Mouse (Mus musculus): Measurements from ENCODE around the gene Fndc8.

Gene Fndc8

DNA sequence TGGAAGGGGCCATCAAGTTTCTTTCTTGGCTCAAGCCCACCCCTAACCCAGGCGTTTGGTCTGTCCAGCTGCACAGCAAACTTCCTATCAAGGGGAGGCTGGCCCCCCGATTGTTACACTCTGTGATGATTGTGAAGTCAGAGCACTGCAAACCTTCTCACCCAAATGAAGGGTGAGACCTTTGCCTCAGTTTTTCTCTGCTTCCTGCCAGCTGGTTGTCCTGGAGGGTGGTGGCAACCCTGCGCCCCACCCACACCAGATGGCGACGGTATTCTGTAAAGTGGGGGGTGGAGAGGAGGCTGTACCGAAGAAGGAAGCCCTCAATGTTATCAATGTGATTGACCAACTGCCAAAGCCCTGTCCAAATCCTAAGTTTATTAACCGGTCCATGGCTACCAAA is at the start of gene Fndc8:
TSS of gene Fndc8 (plus strand) at position 189 of the 400 bp plus-strand sequence.
- no peak for DNase-seq

DNA sequence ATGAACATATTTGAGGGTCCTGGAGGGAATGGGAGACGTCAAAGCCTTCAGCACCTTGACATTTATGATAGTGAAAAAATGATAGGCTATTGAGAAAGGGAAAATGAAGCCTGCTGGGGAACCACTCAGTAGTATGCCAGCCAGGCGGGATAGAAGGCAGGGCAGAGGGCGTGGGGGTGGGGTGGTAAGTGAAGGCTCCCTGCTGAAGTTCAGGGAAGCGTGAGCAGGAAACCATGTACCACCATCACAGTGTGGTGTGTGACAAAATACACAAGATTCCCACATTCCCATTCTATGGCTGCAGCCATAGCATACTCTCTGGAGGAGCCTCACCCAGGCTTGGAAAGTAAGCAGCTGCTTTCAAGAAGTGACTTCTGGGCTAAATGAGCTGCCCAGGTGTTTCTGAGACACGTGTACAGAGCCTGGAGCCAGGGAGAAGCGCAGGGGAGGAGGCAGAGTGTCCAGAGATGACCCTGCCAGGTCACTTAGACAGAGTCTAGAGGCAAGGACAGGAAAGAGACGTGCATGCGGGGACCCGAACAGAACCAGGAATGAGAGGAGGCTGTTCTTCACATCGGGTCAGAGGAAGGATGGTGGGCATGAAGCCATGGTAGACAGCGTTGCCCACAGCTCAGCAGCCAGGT is 47.0 kb upstream of the Fndc8 start:
- DNase-seq: peak in 1 of 2 experiments; percentile 53

GRCm38 (mm10) chr11:82845415-82846078 is 46.4 kb upstream of the Fndc8 start:
- peak; percentile 56 to 76 for DNase-seq

DNA sequence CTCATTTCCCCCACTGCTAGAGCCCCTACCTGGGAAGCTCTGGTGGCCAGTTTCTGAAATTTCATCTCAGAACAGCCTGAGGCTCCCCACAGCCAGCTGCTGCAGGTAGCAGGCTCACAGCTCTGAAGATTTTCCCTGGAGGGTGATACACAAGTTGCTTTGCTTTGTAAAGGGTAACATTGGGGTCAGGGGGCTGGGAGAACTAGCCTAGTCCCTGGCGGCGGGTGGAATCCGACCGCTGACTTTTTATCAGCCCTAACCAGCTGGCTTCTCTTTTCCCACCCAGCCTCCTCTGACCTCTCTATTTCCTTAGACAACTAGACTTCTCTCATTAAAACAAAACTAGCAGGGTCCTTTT is 45.9 kb upstream of the Fndc8 start:
- no peak for DNase-seq

DNA sequence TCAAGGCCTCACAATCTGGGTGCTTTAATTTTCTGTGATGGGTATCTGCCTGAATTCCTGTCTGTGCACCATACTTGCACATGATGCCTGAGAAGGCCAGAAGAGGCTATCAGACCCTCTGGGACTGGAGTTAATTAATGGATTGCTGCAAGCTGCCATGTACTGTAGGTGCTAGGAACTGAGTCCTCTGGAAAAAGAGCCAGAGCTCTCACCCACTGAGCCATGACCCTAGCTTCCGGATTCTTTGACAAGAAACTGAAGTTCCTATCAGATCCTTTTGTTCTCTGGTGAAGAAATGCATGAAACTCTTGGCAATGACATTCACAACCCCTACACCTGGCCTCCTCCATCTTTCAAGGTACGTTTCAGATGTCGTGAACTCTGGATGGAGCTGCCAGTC is 45.0 kb upstream of the Fndc8 start:
- no peak for DNase-seq

- no peak for DNase-seq
Measured at GRCm38 (mm10) chr11:82847571-82848000, 44.3 kb upstream of the Fndc8 start.

GRCm38 (mm10) chr11:82850259-82850658 is 41.7 kb upstream of the Fndc8 start:
- DNase-seq: no peak

DNA sequence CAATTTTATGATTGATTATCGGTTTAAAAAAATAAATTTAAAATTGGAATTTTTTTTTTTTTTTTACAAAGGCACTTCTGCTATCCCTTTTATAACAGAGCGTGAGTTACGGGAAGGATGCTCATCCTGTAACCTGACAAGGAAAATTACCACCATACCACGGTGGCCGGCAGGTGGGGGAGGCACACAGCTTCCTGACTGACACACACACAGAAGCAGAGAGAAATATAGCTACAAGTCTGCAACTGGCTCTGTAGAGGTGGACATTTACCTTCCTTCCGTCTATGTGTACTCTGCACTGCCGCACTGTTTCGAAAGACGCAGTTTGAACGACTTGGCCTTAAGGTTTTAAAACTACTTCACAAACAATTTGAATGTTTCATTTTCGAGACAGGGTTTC is 39.8 kb upstream of the Fndc8 start:
- no peak for DNase-seq

GRCm38 (mm10) chr11:82852540-82852939 is 39.4 kb upstream of the Fndc8 start:
- no peak for DNase-seq

DNA sequence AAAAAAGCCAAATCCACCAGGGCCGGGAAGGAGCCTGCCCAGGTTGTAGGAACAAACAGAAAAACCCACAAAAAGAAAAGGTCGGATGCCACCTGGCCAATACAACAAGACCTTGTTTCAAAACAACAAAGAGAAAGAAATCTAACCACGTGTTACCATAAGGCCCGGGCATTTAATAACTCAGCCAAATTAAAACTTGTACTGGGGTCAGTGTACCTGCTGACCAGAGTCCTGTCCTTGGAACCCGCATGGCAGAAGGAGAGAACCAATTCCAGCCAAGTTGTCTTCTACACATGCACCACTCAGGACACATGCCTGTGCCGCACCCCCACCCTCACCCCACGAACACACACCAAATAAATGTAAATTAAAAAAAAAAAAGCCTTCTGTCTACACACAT is 39.0 kb upstream of the Fndc8 start:
- DNase-seq: peak in 1 of 2 experiments; percentile 60

DNA sequence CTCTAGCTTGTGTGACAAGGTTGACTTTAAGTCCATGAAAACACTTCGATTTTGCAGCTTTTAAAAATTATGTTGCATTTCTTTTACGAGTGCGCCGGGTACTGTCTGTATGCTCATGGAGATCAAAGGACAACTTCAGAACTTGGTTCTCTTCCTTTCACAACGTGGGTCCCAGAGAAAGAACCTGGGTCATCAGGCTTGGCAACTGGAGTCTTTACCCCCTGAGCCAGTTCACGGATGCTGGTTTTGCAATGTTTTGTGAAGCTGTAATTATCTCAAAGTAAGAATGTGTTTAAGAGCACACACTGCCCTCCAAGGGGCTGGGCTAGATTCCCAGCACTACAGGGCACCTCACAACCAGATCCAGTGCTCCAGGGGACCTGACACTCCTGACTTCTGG is 37.8 kb upstream of the Fndc8 start:
- DNase-seq: no peak

- DNase-seq: no peak
Measured at GRCm38 (mm10) chr11:82855327-82855973, 36.5 kb upstream of the Fndc8 start.

GRCm38 (mm10) chr11:82856032-82856431 is 35.9 kb upstream of the Fndc8 start:
- peak in 1 of 2 experiments; percentile 51 for DNase-seq

- peak in 1 of 2 experiments; percentile 32 for DNase-seq
Measured at GRCm38 (mm10) chr11:82857307-82857848, 34.5 kb upstream of the Fndc8 start.

DNA sequence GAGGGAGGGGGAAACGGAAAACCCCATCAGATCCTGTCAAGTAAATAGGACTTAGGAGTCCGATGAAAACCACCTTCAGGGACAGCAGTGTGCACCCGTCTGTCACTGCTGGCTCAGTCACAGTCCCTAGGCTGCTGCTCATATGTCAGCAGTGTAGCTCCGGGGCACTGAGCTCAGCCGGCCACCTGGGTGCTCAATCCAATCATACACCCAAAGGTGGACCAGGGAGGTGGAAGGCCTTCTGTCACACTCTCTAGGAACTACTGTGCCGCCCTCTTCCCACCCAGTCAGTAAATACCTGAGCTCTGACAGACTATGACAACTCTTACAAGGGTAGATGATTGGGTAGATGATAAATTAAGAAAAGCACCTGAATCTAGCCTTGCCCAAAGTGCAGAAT is 31.2 kb upstream of the Fndc8 start:
- no peak for DNase-seq

- DNase-seq: peak; percentile 56 to 68
Measured at GRCm38 (mm10) chr11:82861558-82861957, 30.4 kb upstream of the Fndc8 start.

DNA sequence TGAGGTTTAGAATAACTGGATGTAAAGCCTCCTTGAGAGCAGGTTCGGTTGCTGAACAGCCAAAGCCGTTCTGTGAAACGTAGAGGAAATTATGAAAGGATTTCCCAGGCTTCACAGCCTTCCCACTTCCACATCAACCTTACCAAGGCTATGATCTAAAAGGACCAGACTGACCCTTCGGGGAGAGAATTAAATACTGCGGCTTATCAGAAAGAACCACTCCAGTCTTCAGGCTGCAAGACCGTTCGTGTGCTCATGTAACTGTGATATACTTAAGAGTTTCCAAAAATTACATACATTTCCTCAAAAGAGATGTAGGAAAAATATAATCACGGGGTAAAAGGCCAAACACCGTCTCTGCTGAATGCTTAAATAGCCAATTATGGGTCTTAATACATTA is 29.3 kb upstream of the Fndc8 start:
- no peak for DNase-seq

DNA sequence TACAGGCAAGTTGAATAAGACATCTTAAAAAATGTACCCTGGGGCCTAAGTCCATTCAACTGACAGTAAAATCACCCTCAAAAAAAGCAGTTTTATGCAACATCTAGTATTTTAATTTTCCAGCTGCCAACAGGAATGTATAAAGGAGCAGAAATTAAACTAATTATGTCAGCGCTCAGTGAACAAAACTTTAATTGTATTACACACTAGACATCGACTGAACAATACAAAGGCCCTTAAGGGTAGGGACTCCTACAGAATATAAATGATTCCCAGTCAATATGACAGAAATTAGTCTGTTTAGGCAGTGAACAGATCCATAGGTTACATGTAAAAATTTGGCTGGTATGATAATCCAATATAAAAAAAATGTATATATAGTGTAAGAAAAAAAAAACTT is 28.9 kb upstream of the Fndc8 start:
- DNase-seq: no peak

GRCm38 (mm10) chr11:82863488-82863931 is 28.4 kb upstream of the Fndc8 start:
- DNase-seq: no peak

DNA sequence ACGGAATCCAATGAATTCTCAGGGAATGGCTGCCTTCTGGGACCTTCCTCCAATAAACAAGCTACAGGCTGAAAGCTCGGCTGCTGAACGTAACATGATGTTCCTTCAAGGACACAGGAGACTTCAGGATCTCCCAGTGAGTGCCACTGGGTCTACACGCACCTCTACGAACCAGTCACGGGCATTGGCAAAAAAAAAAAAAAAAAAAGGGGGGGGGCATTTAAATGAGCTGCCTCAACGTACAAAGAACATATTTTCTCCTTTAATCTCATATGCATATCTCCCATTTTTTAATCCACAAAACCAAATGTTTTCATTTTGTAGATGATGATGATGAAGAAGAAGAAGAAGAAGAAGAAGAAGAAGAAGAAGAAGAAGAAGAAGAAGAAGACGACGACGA is 26.0 kb upstream of the Fndc8 start:
- DNase-seq: no peak

- DNase-seq: no peak
Measured at GRCm38 (mm10) chr11:82866850-82867564, 24.9 kb upstream of the Fndc8 start.

- no peak for DNase-seq
Measured at GRCm38 (mm10) chr11:82867956-82868355, 24.0 kb upstream of the Fndc8 start.
